Mouse (Mus musculus): ENCODE results near the gene Crnkl1.

Gene Crnkl1

DNA sequence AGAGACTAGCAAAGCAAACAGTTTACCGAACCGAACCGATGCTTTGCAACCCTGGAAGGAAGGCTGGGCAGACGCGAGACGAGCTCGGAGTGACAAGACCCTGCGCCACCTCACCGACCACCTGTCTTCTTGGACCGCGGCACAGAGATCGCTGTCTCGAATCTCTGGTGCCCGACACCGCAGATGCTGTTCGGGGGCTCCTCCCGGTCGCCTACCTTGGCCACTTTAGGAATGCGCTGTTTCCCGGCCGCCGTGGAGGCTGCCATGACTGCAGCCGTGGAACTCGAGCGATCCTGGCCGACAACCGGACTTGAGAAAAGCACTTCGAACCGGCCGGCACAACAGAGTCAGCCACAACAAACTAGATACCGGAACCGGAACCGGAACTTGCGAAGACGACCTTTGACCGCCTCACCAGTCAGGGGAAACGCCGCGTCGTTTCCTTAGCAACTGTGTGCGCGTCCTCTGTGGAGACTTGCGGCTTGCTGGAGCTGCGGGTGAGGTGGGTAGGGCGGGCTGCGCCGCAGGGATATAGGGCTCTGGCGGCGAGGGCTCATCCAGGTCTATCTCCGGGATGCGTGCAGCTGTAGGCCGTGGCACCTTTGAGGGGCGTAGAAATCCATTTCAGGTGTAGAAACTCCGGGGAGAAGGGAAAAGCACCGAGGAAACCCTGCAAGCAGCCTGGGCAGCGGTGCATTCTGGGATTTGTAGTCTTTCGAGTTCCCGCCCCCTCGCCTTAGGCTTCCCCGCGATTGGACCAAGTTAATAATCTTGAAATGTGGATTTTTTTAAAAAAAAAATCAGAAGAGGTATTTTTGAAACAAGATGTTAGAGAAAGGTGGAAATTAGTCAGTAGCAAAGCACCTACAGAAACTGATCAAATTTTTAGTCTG is at the start of gene Crnkl1, which contains the start of gene Cfap61:
Gene Crnkl1, minus strand, starts transcription at position 676 of the 893 bp plus-strand sequence.
Gene Cfap61, plus strand, starts transcription at position 446 of the 893 bp plus-strand sequence.
- ChIA-PET CTCF (interaction anchor here in 1 of 4 experiments (0.6 kb wide), 1 partner anchor 75 kb away, joined by 4 read pairs; no protein-coding TSS in a partner anchor), POLR2A (interaction anchor here in 3 of 4 experiments (0.6 to 1.2 kb wide), 6 partner anchors 8 to 75 kb away, joined by 3 to 8 read pairs (median 3); no protein-coding TSS in a partner anchor)

DNA sequence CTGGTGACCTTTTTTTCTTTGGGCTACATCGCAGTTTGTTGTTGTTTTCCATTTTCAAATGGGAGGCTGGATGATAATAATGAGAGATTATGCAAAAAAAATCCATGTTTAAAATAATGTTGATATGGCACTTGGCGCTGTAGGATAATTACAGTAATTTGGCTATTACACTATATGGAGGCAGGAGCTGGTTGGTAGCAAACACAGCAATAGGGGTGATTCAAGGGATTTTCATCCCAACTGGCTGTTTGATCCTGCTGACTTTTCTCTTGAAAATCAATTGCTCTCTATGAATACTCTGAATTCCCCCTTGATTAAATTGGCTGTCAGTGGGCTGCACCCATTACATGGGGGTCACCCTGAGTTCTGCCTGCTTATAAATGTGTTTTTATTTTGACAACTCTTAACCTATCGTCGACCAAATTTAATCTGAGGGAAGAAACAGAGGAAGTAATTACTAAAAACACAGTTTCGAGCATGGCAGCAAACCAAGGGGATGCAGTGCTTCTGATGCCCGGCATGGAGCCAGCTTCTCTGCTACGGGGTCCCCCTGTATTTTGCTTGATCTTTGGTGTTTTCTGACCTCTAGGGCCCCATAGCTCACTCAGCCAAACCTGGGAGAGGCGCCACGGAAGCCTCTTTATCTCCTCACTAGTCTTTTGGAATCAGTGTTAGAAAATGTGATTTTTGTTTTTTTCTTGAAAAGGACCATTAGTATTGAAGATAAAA is 47.7 kb upstream of the Crnkl1 start:
- ChIA-PET CTCF (no interaction called here), POLR2A (interaction anchor here in 1 of 4 experiments (0.7 kb wide), 1 partner anchor 211 kb away, joined by 3 read pairs; no protein-coding TSS in a partner anchor)

DNA sequence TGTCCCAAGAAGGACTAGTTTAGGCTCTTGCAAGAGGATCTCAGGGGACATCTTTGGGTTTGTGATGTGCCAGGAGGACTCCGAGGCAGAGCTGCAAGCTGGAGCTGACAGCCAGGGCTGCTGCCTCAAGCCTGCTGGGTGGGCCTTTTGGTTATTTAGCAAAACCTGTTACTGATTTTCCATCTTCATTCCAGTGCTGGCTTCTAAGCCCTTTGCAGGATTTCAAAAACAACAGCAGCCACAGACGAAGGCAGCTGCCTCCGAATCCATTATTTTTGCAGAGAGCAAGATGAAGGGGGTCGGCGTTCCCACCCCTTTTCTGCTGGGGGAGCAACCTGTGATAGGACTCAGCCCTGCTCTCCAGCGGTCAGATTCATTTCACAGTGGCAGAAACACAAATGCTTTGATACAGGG is 46.9 kb upstream of the Crnkl1 start:
- CTCF ChIA-PET, result no interaction called here

DNA sequence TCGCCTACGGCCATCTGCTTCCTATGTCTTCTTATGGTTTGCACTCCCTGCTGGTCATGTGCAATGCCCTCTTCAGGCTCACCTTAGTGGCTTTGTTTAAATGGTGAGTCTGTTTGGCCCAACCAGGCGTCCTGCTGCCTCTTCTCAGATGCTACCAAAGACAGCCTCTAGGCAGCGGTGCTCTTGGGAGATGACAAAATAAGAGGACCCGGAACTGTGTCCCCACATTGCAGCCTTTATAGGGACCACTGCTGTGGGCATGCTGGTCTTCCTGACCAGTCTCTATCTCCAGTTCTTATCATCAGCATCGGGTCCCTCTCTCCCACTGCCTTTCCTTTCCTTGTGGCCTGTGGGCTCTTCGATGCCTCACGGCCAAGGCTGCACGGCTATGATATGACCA is 46.1 kb upstream of the Crnkl1 start:
- CTCF ChIA-PET, result no interaction called here

More for the DNA sequence above, 46.9 kb upstream of the Crnkl1 start:
- POLR2A ChIA-PET, result no interaction called here

DNA sequence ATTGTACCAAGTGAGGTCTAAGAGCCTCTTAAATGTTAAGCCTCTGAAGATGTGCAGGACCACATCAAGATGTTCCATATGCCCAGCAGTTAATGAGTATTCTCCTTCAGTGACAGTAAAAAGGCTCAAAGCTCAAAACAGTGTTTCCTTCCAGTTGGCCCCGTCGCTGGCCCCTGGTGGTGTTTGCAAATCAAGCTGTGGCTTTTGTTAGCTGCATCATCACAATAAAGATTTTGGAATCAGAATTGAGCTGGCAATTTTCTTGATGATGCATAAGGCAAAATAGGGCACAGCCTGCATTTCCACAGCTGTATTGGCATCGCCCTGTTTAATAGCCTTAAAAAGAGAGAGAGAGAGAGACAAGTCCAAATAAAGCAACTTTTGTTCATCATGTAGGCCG is 44.8 kb upstream of the Crnkl1 start:
- ChIA-PET CTCF (no interaction called here), POLR2A (interaction anchor here in 1 of 4 experiments (0.7 kb wide), 1 partner anchor 11 kb away, joined by 3 read pairs; no protein-coding TSS in a partner anchor)

More for the DNA sequence above, 46.1 kb upstream of the Crnkl1 start:
- POLR2A ChIA-PET, result no interaction called here

DNA sequence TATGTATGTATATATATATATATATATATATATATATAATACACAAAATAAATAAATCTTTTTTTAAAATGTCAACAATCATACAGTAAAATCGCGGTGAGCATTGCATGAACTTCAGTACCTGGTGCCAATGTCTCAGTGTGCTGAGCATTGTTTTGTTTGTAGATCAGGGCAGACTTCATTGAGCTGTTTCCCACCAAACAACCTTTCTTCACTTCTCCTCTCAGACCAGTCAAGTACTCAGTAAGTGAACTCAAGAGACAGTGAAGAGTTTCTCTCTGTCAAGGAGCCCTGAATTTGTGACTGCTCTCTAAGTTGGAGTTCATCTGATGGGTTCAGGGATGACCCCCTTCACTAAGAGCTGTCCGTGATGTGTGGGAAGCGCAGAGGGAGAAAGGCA is 37.8 kb upstream of the Crnkl1 start:
- ChIA-PET POLR2A (no interaction called here), CTCF (no interaction called here)

DNA sequence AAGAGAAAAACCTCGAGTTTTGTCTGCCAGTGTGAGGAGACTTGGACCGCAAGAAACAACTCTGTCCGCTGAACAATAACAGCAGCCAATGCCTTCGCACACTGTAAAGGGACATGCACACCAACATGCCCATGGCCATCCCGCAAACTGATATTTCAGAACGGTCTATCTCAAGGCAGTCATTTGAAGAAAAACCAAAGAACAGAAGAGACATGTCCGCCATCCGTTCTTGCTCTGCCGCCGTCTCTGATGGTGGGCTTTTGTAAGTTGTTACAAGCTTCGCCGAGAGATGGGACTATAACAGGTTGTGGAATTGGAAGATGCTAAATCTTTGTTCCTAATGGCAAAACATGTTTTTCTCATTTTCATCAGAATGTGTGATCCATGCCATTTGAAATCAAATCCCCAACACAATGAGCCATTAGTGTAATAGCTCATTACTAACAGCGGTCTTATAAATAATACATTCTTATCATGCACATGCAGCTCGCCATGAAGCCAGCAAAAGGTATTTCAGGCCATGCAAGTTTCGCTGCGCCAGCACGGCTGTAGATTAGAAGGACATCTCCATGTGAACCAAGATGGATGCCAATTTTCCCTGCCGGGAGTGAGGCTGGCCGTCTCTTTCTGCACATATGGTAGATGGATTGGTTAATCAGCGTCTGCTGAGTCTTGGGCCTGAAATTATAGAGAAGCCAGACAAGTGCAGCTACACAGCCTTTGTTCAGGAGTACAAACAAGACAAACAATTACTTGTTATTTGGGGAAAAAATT is 36.6 kb upstream of the Crnkl1 start:
- ChIA-PET POLR2A (interaction anchor here in 1 of 4 experiments (1.3 kb wide), 1 partner anchor 50 kb away, joined by 4 read pairs; no protein-coding TSS in a partner anchor), CTCF (interaction anchor here in 1 of 4 experiments (0.6 kb wide), 1 partner anchor 14 kb away, joined by 3 read pairs; no protein-coding TSS in a partner anchor)

DNA sequence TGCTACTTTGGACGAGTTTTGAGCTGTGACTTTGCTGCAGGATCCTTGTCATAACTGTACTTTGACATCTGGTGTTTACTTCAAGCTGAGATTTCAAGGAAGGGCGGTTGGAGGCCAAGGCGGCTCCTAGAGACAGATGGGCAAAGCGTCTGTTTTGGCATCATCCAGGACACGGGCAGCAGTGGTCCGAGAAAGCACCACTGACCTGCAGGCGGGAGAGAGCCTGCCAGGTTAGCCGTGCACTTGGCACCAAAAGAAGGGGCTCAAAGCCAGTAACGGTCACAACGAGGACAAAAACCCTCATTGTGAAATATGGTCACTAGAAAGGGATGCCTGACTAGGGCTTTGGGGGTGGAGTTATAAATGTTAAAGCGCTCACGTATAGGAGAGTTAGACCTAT is 35.9 kb upstream of the Crnkl1 start:
- ChIA-PET CTCF (interaction anchor here in 1 of 4 experiments (0.6 kb wide), 1 partner anchor 13 kb away, joined by 3 read pairs; no protein-coding TSS in a partner anchor), POLR2A (interaction anchor here in 1 of 4 experiments (1.3 kb wide), 1 partner anchor 49 kb away, joined by 4 read pairs; no protein-coding TSS in a partner anchor)

DNA sequence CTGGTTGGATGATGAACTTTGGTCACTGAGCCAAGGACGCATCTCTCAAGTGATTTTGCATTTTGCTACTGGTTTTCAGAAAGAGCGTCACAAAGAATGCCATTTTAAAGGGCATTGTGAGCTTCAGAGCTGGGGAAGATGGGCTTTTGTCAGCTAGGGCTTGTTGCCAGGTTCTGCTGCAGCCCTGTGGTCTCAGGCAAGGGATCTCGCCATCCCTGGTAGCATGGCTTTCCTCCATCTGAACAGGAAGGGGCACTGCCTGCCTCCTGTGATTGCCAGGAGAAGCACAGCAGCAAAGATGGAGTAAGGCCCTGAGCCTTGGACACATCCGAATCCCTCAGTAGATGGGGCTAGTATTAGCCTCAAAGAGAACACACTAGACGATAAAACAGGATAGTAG is 27.0 kb upstream of the Crnkl1 start:
- ChIA-PET CTCF (interaction anchor here in 1 of 4 experiments (1.5 kb wide), 1 partner anchor 453 kb away, joined by 3 read pairs; no protein-coding TSS in a partner anchor), POLR2A (no interaction called here)

DNA sequence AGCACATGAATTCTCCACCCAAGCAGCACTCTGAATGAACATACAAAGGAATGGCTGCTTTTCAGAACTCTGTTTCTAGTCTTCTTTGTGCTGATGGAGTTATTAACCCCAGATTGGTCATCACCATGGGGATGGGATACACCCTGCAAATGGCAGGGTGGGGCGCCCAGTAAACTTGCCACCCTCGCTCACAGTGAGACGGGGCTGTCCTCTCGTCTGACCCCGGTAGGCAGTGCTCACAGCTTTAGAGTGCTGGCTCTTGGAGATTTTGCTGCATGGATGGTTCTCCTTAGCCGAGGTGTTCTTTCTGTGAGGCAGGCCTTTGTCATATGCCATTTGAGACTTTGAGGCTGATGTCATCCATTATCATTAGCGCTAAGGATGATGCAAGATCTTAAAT is 23.7 kb upstream of the Crnkl1 start:
- ChIA-PET POLR2A (no interaction called here), CTCF (interaction anchor here in 1 of 4 experiments (2.3 kb wide), 1 partner anchor 456 kb away, joined by 13 read pairs; no protein-coding TSS in a partner anchor)

DNA sequence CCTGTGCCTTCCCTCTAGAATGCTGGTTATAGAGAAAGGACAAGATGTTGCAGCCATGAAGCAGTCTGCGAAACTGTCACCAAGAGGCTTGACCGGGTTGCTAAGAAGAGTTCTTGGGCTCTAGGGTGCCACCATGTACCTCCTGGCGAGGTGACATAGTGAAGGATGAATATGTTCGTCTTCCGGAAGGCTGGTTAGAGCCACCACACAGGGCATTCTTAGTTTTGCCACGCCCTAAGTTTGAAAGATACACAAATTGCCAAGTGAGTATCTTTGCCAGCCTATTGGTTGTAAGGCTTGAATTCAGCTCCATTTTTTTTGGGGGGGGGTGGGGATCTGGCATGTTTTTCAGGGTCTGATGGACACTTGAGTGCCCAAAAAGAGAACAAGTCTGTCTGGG is 23.3 kb upstream of the Crnkl1 start:
- ChIA-PET CTCF (interaction anchor here in 2 of 4 experiments (0.6 to 2.3 kb wide), 4 partner anchors 37 to 456 kb away, joined by 4 to 13 read pairs (median 8); no protein-coding TSS in a partner anchor), POLR2A (interaction anchor here in 1 of 4 experiments (0.6 kb wide), 1 partner anchor 25 kb away, joined by 3 read pairs; no protein-coding TSS in a partner anchor)

DNA sequence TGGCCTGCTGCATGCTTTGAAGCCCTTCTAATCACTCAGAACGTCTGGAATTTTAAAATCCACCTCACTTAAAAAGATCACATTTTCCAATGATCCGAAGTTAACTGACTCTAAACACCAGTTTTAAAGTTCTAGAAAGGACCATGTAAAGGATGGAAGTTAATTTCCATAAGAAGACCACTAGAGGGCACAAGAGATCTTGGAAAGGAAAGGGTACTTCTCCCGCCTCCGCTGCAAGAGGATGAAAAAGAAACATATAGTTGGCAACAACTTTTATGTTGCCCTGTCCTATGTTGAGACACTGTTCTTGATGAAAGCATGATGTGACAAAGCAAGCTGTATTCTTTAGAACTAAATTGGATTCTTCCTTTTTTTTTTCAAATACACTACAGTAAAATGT is 22.6 kb upstream of the Crnkl1 start:
- ChIA-PET POLR2A (interaction anchor here in 1 of 4 experiments (0.6 kb wide), 1 partner anchor 224 kb away, joined by 5 read pairs; no protein-coding TSS in a partner anchor), CTCF (interaction anchor here (0.7 to 2.3 kb wide), 7 partner anchors 10 to 1220 kb away, joined by 3 to 13 read pairs (median 4); no protein-coding TSS in a partner anchor)

DNA sequence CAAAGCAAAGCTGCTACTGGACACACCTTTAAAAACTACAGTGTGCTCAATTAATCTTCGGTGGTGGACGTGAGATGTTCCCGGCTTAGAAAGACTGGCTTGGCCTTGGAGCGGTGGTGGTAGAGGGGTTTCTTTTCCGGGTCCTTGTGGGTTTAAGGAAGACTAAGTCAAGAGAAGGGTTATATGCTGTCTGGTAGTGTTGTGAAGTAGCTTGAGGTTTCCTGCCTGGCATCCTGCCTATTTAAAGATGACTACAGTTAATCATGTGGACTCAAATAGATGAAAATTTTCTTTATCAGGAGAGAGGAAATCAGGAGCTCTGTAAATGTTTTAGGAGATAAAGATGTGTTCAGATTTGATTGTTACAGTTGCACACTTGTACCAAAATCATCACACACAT is 21.5 kb upstream of the Crnkl1 start:
- ChIA-PET POLR2A (no interaction called here), CTCF (interaction anchor here in 3 of 4 experiments (0.6 to 2.3 kb wide), 6 partner anchors 32 to 1221 kb away, joined by 4 to 13 read pairs (median 4); no protein-coding TSS in a partner anchor)

DNA sequence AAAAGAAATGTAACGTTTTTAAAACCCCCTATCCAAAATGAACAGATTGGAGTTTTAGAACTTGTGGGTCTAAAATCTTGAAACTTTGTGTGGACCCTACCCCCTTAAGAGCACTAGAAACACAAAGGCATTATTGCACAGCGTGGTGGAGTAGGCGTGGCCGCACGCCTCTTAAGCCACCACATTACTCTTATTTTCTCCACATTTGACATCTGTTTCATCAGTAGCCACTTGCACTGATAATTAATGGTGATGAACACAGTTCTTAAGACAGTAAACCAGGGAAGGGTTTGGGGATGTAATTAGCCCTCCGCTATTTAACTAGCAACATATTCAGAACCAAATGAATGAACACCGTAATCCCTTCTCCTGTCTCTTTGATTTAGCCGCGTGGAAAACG is 21.0 kb upstream of the Crnkl1 start:
- CTCF ChIA-PET, result interaction anchor here in 3 of 4 experiments (0.6 to 1.4 kb wide), 3 partner anchors 33 to 657 kb away, joined by 4 read pairs; no protein-coding TSS in a partner anchor

DNA sequence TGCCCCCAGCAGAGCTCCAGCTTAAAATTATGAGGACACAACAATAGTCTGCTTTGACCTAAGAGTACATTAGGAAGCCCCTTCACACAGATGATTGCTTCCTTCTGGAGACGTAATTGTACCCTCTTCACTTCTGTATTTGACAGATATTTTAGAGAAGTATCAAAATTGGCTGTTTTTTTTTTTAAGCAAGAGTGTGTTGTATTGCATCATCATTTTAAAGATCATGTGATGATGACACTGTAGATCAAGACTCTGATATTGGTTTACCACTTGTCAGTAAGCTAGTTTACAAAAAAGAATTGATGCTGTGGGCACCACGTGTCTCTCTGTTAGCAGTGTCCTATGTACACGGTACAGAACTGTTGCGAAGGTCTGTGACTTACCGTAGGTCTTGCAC is 17.9 kb upstream of the Crnkl1 start:
- POLR2A ChIA-PET, result no interaction called here
- CTCF ChIA-PET, result interaction anchor here in 2 of 4 experiments (0.6 to 1.2 kb wide), 3 partner anchors 100 to 255 kb away, joined by 3 read pairs; no protein-coding TSS in a partner anchor

More for the DNA sequence above, 21.0 kb upstream of the Crnkl1 start:
- POLR2A ChIA-PET, result no interaction called here

DNA sequence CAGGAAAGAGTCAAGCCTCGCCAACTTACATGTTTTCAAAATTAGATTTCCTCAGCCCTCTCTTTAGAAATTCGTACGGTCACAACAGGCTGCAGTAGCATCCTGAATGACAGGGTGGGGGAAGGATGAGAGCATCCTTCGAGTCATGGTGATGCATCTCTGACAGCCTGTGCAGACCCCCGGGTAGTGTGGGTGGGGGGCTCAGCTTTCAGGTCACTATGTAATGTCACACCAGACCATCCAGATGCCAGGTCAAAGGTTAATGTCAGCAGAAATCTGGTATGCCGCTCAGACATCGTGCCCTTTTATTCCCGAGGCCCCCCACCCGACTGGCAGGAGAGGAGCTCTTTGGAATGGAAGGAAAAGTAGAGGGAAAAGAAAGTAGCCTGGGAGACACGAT is 15.4 kb upstream of the Crnkl1 start:
- CTCF ChIA-PET, result interaction anchor here in 1 of 4 experiments (1.4 kb wide), 1 partner anchor 662 kb away, joined by 3 read pairs; no protein-coding TSS in a partner anchor
- POLR2A ChIA-PET, result no interaction called here

DNA sequence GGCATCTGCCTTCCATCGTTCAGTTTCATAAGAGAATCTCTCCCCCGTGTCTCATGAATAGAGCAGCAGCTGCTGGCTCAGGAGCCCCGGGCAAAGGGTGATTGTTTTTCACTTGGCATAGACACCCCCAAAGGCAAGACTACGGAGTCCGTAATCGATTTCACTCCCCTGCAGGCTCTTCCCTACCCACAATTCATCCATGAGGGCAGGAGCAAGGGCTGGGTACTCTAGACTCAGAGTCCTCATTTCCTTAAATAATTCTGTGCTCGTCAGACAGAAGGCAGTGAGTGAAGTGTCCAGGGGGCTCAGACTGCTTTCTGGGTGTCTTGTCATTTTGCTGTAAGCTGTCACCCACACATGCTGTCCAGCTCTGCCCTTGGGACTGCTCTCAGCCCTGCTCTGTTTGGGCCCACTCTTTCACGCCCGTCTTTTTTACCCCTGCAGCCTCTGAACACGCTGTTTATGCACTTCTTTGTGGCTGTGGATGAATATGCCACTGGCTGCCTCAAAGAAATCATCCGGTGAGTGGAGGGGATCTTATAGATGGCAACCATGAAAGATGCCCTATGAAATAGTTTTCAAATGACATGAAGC is 14.8 kb upstream of the Crnkl1 start:
- ChIA-PET CTCF (no interaction called here), POLR2A (interaction anchor here in 1 of 4 experiments (1.1 kb wide), 1 partner anchor 10 kb away, joined by 3 read pairs; no protein-coding TSS in a partner anchor)
